In the genomic region with DNA sequence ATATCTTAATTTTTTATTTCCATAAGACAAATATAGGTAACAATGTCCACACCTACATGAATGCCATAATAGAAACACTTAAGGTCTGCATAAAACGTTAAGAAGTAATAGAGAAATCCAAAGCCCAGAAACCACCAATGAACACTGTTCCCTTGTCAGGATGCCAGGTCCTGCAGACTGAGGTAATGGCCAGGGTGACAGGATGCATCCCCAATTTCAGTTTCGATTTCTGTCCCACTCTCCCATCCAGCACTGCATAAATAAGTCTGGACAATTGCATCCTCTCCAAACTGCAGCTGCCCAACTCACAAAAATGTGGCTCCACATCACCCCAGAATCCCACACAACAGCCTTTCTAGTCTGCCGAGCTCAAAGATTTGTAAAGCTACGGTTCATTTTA, we compare ENCODE assay signal across 8 mouse cellular contexts. TPM values are rescaled to one million over a fixed set of nuclear protein-coding genes. Genes with fewer than 3 reads are reported as not detected.
DNase-seq lines count a peak whose midpoint lies in the region; ATAC-seq and TF ChIP-seq lines count a peak whose summit lies in the region.

No protein-coding gene starts in this region.

- no peak for DNase-seq in MEL (ENCODE audit: low read depth, low spot score)
- peak; percentile 27 for DNase-seq in heart, postnatal 4 days
- DNase-seq in testis, postnatal 14 days (ENCODE audit: low spot score), result no peak
- DNase-seq in layer of hippocampus, adult 8-10 months (ENCODE audit: low spot score in 2 of 2), result no peak
- DNase-seq in thymus, postnatal 36 days, result no peak
- DNase-seq in layer of hippocampus, postnatal 14 days (ENCODE audit: low spot score in 2 of 2), result no peak

- 67% methylated on average over 4 of the region's 4 CpGs for WGBS in embryonic facial prominence, embryonic 12.5 days
- 38% methylated on average over 4 of the region's 4 CpGs for WGBS in liver, embryonic 15.5 days (ENCODE audit: insufficient replicate concordance)

- TF ChIP-seq EP300 in MEL (IDR thresholded peaks at IDR 0.05; ENCODE audit: low read depth in 1 of 2, low read length in 2 of 2), result no peak

- no peaks in the 10 kb centered on the region for H3K9me3 ChIP-seq in MEL (replicated peaks; ENCODE audit: insufficient read depth, low read length)
- no peaks in the 10 kb centered on the region for H3K9me3 ChIP-seq in embryonic facial prominence, embryonic 12.5 days
- H3K9me3 ChIP-seq in liver, embryonic 15.5 days (replicated peaks), result no peaks in the 10 kb centered on the region

- no peak for TF ChIP-seq CTCF in MEL (IDR thresholded peaks at IDR 0.05 in 2 of 3, conservative IDR thresholded peaks at IDR 0.05 in 1 of 3; ENCODE audit: control insufficient read depth in 1 of 3, insufficient read depth in 1 of 3, low read depth in 2 of 3, low read length in 3 of 3, poor library complexity in 1 of 3, severe bottlenecking in 1 of 3)

- H3K4me2 ChIP-seq in embryonic facial prominence, embryonic 12.5 days (replicated peaks), result peak overlapping the region; percentile 62
- H3K4me2 ChIP-seq in liver, embryonic 15.5 days, result peak overlapping the region; percentile 75

- H3K9ac ChIP-seq in MEL (ENCODE audit: control insufficient read depth, low read depth, low read length, poor library complexity, severe bottlenecking), result peak overlapping the region; percentile 70
- peak overlapping the region; percentile 40; the same call in 1 of the 2 replicates for H3K9ac ChIP-seq in embryonic facial prominence, embryonic 12.5 days
- H3K9ac ChIP-seq in liver, embryonic 15.5 days, result peak overlapping the region; percentile 79

- H3K27me3 ChIP-seq in MEL (ENCODE audit: control insufficient read depth in 1 of 2, insufficient read depth in 2 of 2, low read length in 2 of 2), result no peaks in the 10 kb centered on the region
- no peaks in the 10 kb centered on the region for H3K27me3 ChIP-seq in embryonic facial prominence, embryonic 12.5 days
- no peaks in the 10 kb centered on the region for H3K27me3 ChIP-seq in liver, embryonic 15.5 days

- peak overlapping the region; percentile 43 for H3K27ac ChIP-seq in MEL (ENCODE audit: control insufficient read depth, low read depth, low read length)
- H3K27ac ChIP-seq in embryonic facial prominence, embryonic 12.5 days, result no peak overlapping the region
- H3K27ac ChIP-seq in liver, embryonic 15.5 days (replicated peaks), result peak overlapping the region; percentile 83

- H3K4me3 ChIP-seq in MEL (ENCODE audit: control insufficient read depth in 1 of 2, insufficient read depth in 1 of 2, low read depth in 2 of 2, low read length in 2 of 2), result peak overlapping the region; percentile 62 to 80
- H3K4me3 ChIP-seq in embryonic facial prominence, embryonic 12.5 days, result no peak overlapping the region
- H3K4me3 ChIP-seq in liver, embryonic 15.5 days (replicated peaks), result peak overlapping the region; percentile 88

- H3K4me1 ChIP-seq in MEL (ENCODE audit: control insufficient read depth in 1 of 2, insufficient read depth in 2 of 2, low read length in 2 of 2), result peaks cover 28 to 36% of the 10 kb centered on the region in 2 experiments
- peaks cover 24% of the 10 kb centered on the region for H3K4me1 ChIP-seq in embryonic facial prominence, embryonic 12.5 days
- peaks cover 69% of the 10 kb centered on the region for H3K4me1 ChIP-seq in liver, embryonic 15.5 days (replicated peaks)

- no peak for TF ChIP-seq POLR2A in MEL (IDR thresholded peaks at IDR 0.05; ENCODE audit: control insufficient read depth in 1 of 2, insufficient read depth in 1 of 2, low read depth in 1 of 2, low read length in 2 of 2, poor library complexity in 1 of 2)

- no peak for ATAC-seq in embryonic facial prominence, embryonic 12.5 days (ENCODE audit: insufficient number of reproducible peaks, insufficient read depth, low FRiP score, low TSS enrichment)
- ATAC-seq in liver, embryonic 15.5 days (ENCODE audit: insufficient read depth), result no peak

- H3K79me2 ChIP-seq in MEL (ENCODE audit: control insufficient read depth, insufficient read depth, low read length, poor library complexity), result peaks cover 62% of the 10 kb centered on the region

- H3K36me3 ChIP-seq in MEL (ENCODE audit: control insufficient read depth in 1 of 2, insufficient read depth in 2 of 2, low read length in 2 of 2), result peaks cover 20 to 49% of the 10 kb centered on the region in 2 experiments
- peaks cover 19% of the 10 kb centered on the region for H3K36me3 ChIP-seq in embryonic facial prominence, embryonic 12.5 days
- peaks cover 63% of the 10 kb centered on the region for H3K36me3 ChIP-seq in liver, embryonic 15.5 days (replicated peaks)

- no peak for TF ChIP-seq RAD21 in MEL (IDR thresholded peaks at IDR 0.05; ENCODE audit: low read depth, low read length)

TF ChIP-seq in MEL, 35 proteins besides CTCF, POLR2A, EP300 and RAD21:
- no peak for TF ChIP-seq SMC3 (IDR thresholded peaks at IDR 0.05; ENCODE audit: low read depth, low read length)
- TF ChIP-seq TBP (IDR thresholded peaks at IDR 0.05; ENCODE audit: low read depth, low read length), result no peak
- TF ChIP-seq MAX (IDR thresholded peaks at IDR 0.05; ENCODE audit: low read length), result no peak
- TF ChIP-seq ZNF384 (IDR thresholded peaks at IDR 0.05; ENCODE audit: low read depth, low read length), result no peak
- no peak for TF ChIP-seq MYC (IDR thresholded peaks at IDR 0.05; ENCODE audit: low read depth, low read length)
- TF ChIP-seq ELF1 (IDR thresholded peaks at IDR 0.05; ENCODE audit: low read depth, low read length), result no peak
- TF ChIP-seq POLR2AphosphoS2 (IDR thresholded peaks at IDR 0.05; ENCODE audit: low read length), result no peak
- TF ChIP-seq MEF2A (IDR thresholded peaks at IDR 0.05; ENCODE audit: extremely low read depth, insufficient replicate concordance, low read depth, low read length, poor library complexity, severe bottlenecking), result no peak
- TF ChIP-seq POLR2AphosphoS5 (IDR thresholded peaks at IDR 0.05; ENCODE audit: borderline replicate concordance, low read depth, low read length), result no peak
- no peak for TF ChIP-seq HCFC1 (IDR thresholded peaks at IDR 0.05; ENCODE audit: low read depth, low read length)

RNA-seq across cellular contexts. Expression of gene Tut7, which starts 2.8 kb away (rescaled TPM):
- total RNA-seq in MEL (2012; rRNA removed), result 38.1 and 47.7 TPM in 2 replicates
- polyA plus RNA-seq in MEL (2012; ENCODE audit: insufficient read depth in 1 of 2, insufficient read length in 2 of 2, low read depth in 1 of 2, low replicate concordance in 2 of 2, missing spikeins in 1 of 2), result 100 to 1,000 TPM in 1 of 2 experiments, 10 to 100 TPM in 1; 53.8 to 135 TPM
- 47.8 and 57.0 TPM in 2 replicates for polyA plus RNA-seq in embryonic facial prominence, embryonic 12.5 days (2016; fragmentation: Nextera tagmentation; extraction: Ambion mirVana)
- 10 to 100 TPM; 52.2 to 54.1 TPM for total RNA-seq in heart, postnatal 4 days (2021)
- 57.2 and 60.4 TPM in 2 replicates for polyA plus RNA-seq in liver, embryonic 15.5 days (2015; fragmentation: Nextera tagmentation; extraction: Ambion mirVana)
- 10 to 100 TPM; 61.3 to 71.4 (median 63.6) TPM for total RNA-seq in layer of hippocampus, adult 8-10 months (2022)
- 10 to 100 TPM; 65.5 to 67.9 TPM for total RNA-seq in layer of hippocampus, postnatal 14 days (2021)

RNA-seq across cellular contexts. Expression of gene Gm49354, which starts 38.1 kb away (rescaled TPM):
- total RNA-seq in MEL (2012; rRNA removed), result not detected in 2 replicates
- 1 to 10 TPM in 1 of 2 experiments, not detected in 1; 3.6 TPM for polyA plus RNA-seq in MEL (2012; ENCODE audit: insufficient read depth in 1 of 2, insufficient read length in 2 of 2, low read depth in 1 of 2, low replicate concordance in 2 of 2, missing spikeins in 1 of 2)
- polyA plus RNA-seq in embryonic facial prominence, embryonic 12.5 days (2016; fragmentation: Nextera tagmentation; extraction: Ambion mirVana), result not detected in 2 replicates
- total RNA-seq in heart, postnatal 4 days (2021), result not detected
- not detected in 2 replicates for polyA plus RNA-seq in liver, embryonic 15.5 days (2015; fragmentation: Nextera tagmentation; extraction: Ambion mirVana)
- total RNA-seq in layer of hippocampus, adult 8-10 months (2022), result not detected
- total RNA-seq in layer of hippocampus, postnatal 14 days (2021), result not detected

RNA-seq across cellular contexts. Expression of gene Isca1, which starts 50.5 kb away (rescaled TPM):
- 27.1 and 31.2 TPM in 2 replicates for total RNA-seq in MEL (2012; rRNA removed)
- 10 to 100 TPM; 63.5 to 76.3 TPM for polyA plus RNA-seq in MEL (2012; ENCODE audit: insufficient read depth in 1 of 2, insufficient read length in 2 of 2, low read depth in 1 of 2, low replicate concordance in 2 of 2, missing spikeins in 1 of 2)
- 113 and 115 TPM in 2 replicates for polyA plus RNA-seq in embryonic facial prominence, embryonic 12.5 days (2016; fragmentation: Nextera tagmentation; extraction: Ambion mirVana)
- 100 to 1,000 TPM; 158 to 168 TPM for total RNA-seq in heart, postnatal 4 days (2021)
- 231 and 236 TPM in 2 replicates for polyA plus RNA-seq in liver, embryonic 15.5 days (2015; fragmentation: Nextera tagmentation; extraction: Ambion mirVana)
- total RNA-seq in layer of hippocampus, adult 8-10 months (2022), result 100 to 1,000 TPM; 127 to 147 (median 136) TPM
- total RNA-seq in layer of hippocampus, postnatal 14 days (2021), result 100 to 1,000 TPM; 123 to 129 TPM
